Mouse (Mus musculus): Measurements from ENCODE around the gene Ftsj1. TPM values are rescaled to one million over a fixed set of nuclear protein-coding genes. Genes with fewer than 3 reads are reported as not detected.

Ftsj1 gene
- polyA plus RNA-seq, 1 experiment from 2014 or later, result 46.2 TPM

GRCm38 (mm10) chrX:8211490-8212207 lies 40.6 kb downstream of the Ftsj1 start:
- H3K36me3 ChIP-seq (replicated peaks; ENCODE audit: control insufficient read depth, insufficient read depth, low read depth, low read length), result no peaks in the 10 kb centered on the region
- H3K27ac ChIP-seq (replicated peaks; ENCODE audit: low read depth, low read length), result no peak overlapping the region
- ATAC-seq (replicated peaks; ENCODE audit: insufficient number of reproducible peaks, low FRiP score, low TSS enrichment, low read depth) (no peak), DNase-seq (ENCODE audit: low spot score) (no peak)
- no peak overlapping the region for H3K4me3 ChIP-seq (ENCODE audit: low read depth, low read length)
- H3K9ac ChIP-seq (replicated peaks; ENCODE audit: low read length), result no peak overlapping the region
- no peaks in the 10 kb centered on the region for H3K9me3 ChIP-seq (replicated peaks; ENCODE audit: control insufficient read depth, low read length)
- H3K27me3 ChIP-seq (ENCODE audit: control insufficient read depth, insufficient read depth, low read length), result no peaks in the 10 kb centered on the region
- H3K4me2 ChIP-seq (ENCODE audit: low read depth, low read length), result no peak overlapping the region
- 79% methylated on average over 7 of the region's 7 CpGs for WGBS
- H3K4me1 ChIP-seq (ENCODE audit: control insufficient read depth, insufficient read depth, low read length), result no peaks in the 10 kb centered on the region

- Histone ChIP-seq H3K27ac (replicated peaks; ENCODE audit: low read depth, low read length) (no peak overlapping the region), H3K9ac (replicated peaks; ENCODE audit: low read length) (no peak overlapping the region), H3K4me3 (ENCODE audit: low read depth, low read length) (no peak overlapping the region), H3K36me3 (replicated peaks; ENCODE audit: control insufficient read depth, insufficient read depth, low read depth, low read length) (no peaks in the 10 kb centered on the region), H3K9me3 (replicated peaks; ENCODE audit: control insufficient read depth, low read length) (no peaks in the 10 kb centered on the region), H3K27me3 (ENCODE audit: control insufficient read depth, insufficient read depth, low read length) (no peaks in the 10 kb centered on the region), H3K4me2 (ENCODE audit: low read depth, low read length) (no peak overlapping the region), H3K4me1 (ENCODE audit: control insufficient read depth, insufficient read depth, low read length) (no peaks in the 10 kb centered on the region)
- WGBS, result 60% methylated on average over 2 of the region's 2 CpGs
- ATAC-seq (replicated peaks; ENCODE audit: insufficient number of reproducible peaks, low FRiP score, low TSS enrichment, low read depth), result no peak
- DNase-seq (ENCODE audit: low spot score), result no peak
These were observed 42.5 kb downstream of the Ftsj1 start for GRCm38 (mm10) chrX:8209720-8210119.

- Histone ChIP-seq H3K27me3 (ENCODE audit: control insufficient read depth, insufficient read depth, low read length) (no peaks in the 10 kb centered on the region), H3K9me3 (replicated peaks; ENCODE audit: control insufficient read depth, low read length) (no peaks in the 10 kb centered on the region), H3K27ac (replicated peaks; ENCODE audit: low read depth, low read length) (no peak overlapping the region), H3K9ac (replicated peaks; ENCODE audit: low read length) (no peak overlapping the region), H3K4me1 (ENCODE audit: control insufficient read depth, insufficient read depth, low read length) (no peaks in the 10 kb centered on the region), H3K36me3 (replicated peaks; ENCODE audit: control insufficient read depth, insufficient read depth, low read depth, low read length) (no peaks in the 10 kb centered on the region), H3K4me2 (ENCODE audit: low read depth, low read length) (no peak overlapping the region), H3K4me3 (ENCODE audit: low read depth, low read length) (no peak overlapping the region)
- DNase-seq (ENCODE audit: low spot score), result no peak
- 20% methylated on average over 4 of the region's 4 CpGs for WGBS
- ATAC-seq (replicated peaks; ENCODE audit: insufficient number of reproducible peaks, low FRiP score, low TSS enrichment, low read depth), result no peak
These were observed 45.0 kb downstream of the Ftsj1 start for GRCm38 (mm10) chrX:8207224-8207623.

GRCm38 (mm10) chrX:8206694-8207197 lies 45.5 kb downstream of the Ftsj1 start:
- ATAC-seq (replicated peaks; ENCODE audit: insufficient number of reproducible peaks, low FRiP score, low TSS enrichment, low read depth) (no peak), DNase-seq (ENCODE audit: low spot score) (no peak)
- H3K4me2 ChIP-seq (ENCODE audit: low read depth, low read length), result peak overlapping the region; percentile 42
- 11% methylated on average over 11 of the region's 11 CpGs for WGBS
- H3K27ac ChIP-seq (replicated peaks; ENCODE audit: low read depth, low read length), result no peak overlapping the region
- H3K9ac ChIP-seq (replicated peaks; ENCODE audit: low read length), result no peak overlapping the region
- no peaks in the 10 kb centered on the region for H3K9me3 ChIP-seq (replicated peaks; ENCODE audit: control insufficient read depth, low read length)
- H3K36me3 ChIP-seq (replicated peaks; ENCODE audit: control insufficient read depth, insufficient read depth, low read depth, low read length), result no peaks in the 10 kb centered on the region
- H3K4me1 ChIP-seq (ENCODE audit: control insufficient read depth, insufficient read depth, low read length), result no peaks in the 10 kb centered on the region
- H3K4me3 ChIP-seq (ENCODE audit: low read depth, low read length), result peak overlapping the region; percentile 50
- H3K27me3 ChIP-seq (ENCODE audit: control insufficient read depth, insufficient read depth, low read length), result no peaks in the 10 kb centered on the region

GRCm38 (mm10) chrX:8206015-8206693 lies 46.1 kb downstream of the Ftsj1 start, which contains the start of gene Porcn:
Gene Porcn (minus strand): TSS chrX:8206525.
- Histone ChIP-seq H3K9ac (replicated peaks; ENCODE audit: low read length) (peak within 1 kb of the TSS; percentile 64), H3K9me3 (replicated peaks; ENCODE audit: control insufficient read depth, low read length) (no peaks in the 10 kb centered on the region), H3K36me3 (replicated peaks; ENCODE audit: control insufficient read depth, insufficient read depth, low read depth, low read length) (no peaks in the 10 kb centered on the region), H3K27ac (replicated peaks; ENCODE audit: low read depth, low read length) (no peak within 1 kb of the TSS), H3K27me3 (ENCODE audit: control insufficient read depth, insufficient read depth, low read length) (no peaks in the 10 kb centered on the region), H3K4me1 (ENCODE audit: control insufficient read depth, insufficient read depth, low read length) (no peaks in the 10 kb centered on the region), H3K4me3 (ENCODE audit: low read depth, low read length) (peak within 1 kb of the TSS; percentile 50), H3K4me2 (ENCODE audit: low read depth, low read length) (peak within 1 kb of the TSS; percentile 42)
- peak; percentile 92 for ATAC-seq (replicated peaks; ENCODE audit: insufficient number of reproducible peaks, low FRiP score, low TSS enrichment, low read depth)
- WGBS, result 10% methylated on average over 40 of the region's 46 CpGs
- DNase-seq (ENCODE audit: low spot score), result peak; percentile 84

GRCm38 (mm10) chrX:8205551-8205950 lies 46.7 kb downstream of the Ftsj1 start:
- DNase-seq (ENCODE audit: low spot score), result no peak
- ATAC-seq (replicated peaks; ENCODE audit: insufficient number of reproducible peaks, low FRiP score, low TSS enrichment, low read depth), result no peak
- H3K36me3 ChIP-seq (replicated peaks; ENCODE audit: control insufficient read depth, insufficient read depth, low read depth, low read length), result no peaks in the 10 kb centered on the region

GRCm38 (mm10) chrX:8205088-8205487 lies 47.1 kb downstream of the Ftsj1 start:
- H3K4me2 ChIP-seq (ENCODE audit: low read depth, low read length), result no peak overlapping the region
- no peak overlapping the region for H3K27ac ChIP-seq (replicated peaks; ENCODE audit: low read depth, low read length)
- H3K9me3 ChIP-seq (replicated peaks; ENCODE audit: control insufficient read depth, low read length), result no peaks in the 10 kb centered on the region
- H3K4me3 ChIP-seq (ENCODE audit: low read depth, low read length), result no peak overlapping the region
- no peaks in the 10 kb centered on the region for H3K27me3 ChIP-seq (ENCODE audit: control insufficient read depth, insufficient read depth, low read length)
- H3K9ac ChIP-seq (replicated peaks; ENCODE audit: low read length), result no peak overlapping the region
- H3K4me1 ChIP-seq (ENCODE audit: control insufficient read depth, insufficient read depth, low read length), result no peaks in the 10 kb centered on the region
- no peak for ATAC-seq (replicated peaks; ENCODE audit: insufficient number of reproducible peaks, low FRiP score, low TSS enrichment, low read depth)
- WGBS, result 74% methylated on average over 4 of the region's 4 CpGs
- H3K36me3 ChIP-seq (replicated peaks; ENCODE audit: control insufficient read depth, insufficient read depth, low read depth, low read length), result no peaks in the 10 kb centered on the region
- no peak for DNase-seq (ENCODE audit: low spot score)

More at GRCm38 (mm10) chrX:8205551-8205950, 46.7 kb downstream of the Ftsj1 start:
- peak overlapping the region; percentile 50 for H3K4me3 ChIP-seq (ENCODE audit: low read depth, low read length)
- no peak overlapping the region for H3K27ac ChIP-seq (replicated peaks; ENCODE audit: low read depth, low read length)
- no peaks in the 10 kb centered on the region for H3K9me3 ChIP-seq (replicated peaks; ENCODE audit: control insufficient read depth, low read length)
- H3K4me1 ChIP-seq (ENCODE audit: control insufficient read depth, insufficient read depth, low read length), result no peaks in the 10 kb centered on the region
- H3K4me2 ChIP-seq (ENCODE audit: low read depth, low read length), result peak overlapping the region; percentile 42
- WGBS, result 34% methylated on average over 7 of the region's 7 CpGs
- H3K9ac ChIP-seq (replicated peaks; ENCODE audit: low read length), result peak overlapping the region; percentile 64; the same call in 1 of the 2 replicates
- H3K27me3 ChIP-seq (ENCODE audit: control insufficient read depth, insufficient read depth, low read length), result no peaks in the 10 kb centered on the region

- no peaks in the 10 kb centered on the region for H3K36me3 ChIP-seq (replicated peaks; ENCODE audit: control insufficient read depth, insufficient read depth, low read depth, low read length)
- no peak overlapping the region for H3K4me3 ChIP-seq (ENCODE audit: low read depth, low read length)
- no peak overlapping the region for H3K4me2 ChIP-seq (ENCODE audit: low read depth, low read length)
- no peaks in the 10 kb centered on the region for H3K4me1 ChIP-seq (ENCODE audit: control insufficient read depth, insufficient read depth, low read length)
- H3K27ac ChIP-seq (replicated peaks; ENCODE audit: low read depth, low read length), result no peak overlapping the region
- ATAC-seq (replicated peaks; ENCODE audit: insufficient number of reproducible peaks, low FRiP score, low TSS enrichment, low read depth) (no peak), DNase-seq (ENCODE audit: low spot score) (no peak)
- 84% methylated on average over 10 of the region's 10 CpGs for WGBS
- H3K27me3 ChIP-seq (ENCODE audit: control insufficient read depth, insufficient read depth, low read length), result no peaks in the 10 kb centered on the region
- H3K9ac ChIP-seq (replicated peaks; ENCODE audit: low read length), result no peak overlapping the region
- H3K9me3 ChIP-seq (replicated peaks; ENCODE audit: control insufficient read depth, low read length), result no peaks in the 10 kb centered on the region
These were observed 48.1 kb downstream of the Ftsj1 start for GRCm38 (mm10) chrX:8204076-8204475.

Measured in embryonic facial prominence, embryonic 11.5 days (tissue).